Comparison of ENCODE assay signal across 8 mouse cellular contexts in genomic region chr7:44868919-44869696, GRCm38 (mm10). TPM values are rescaled to one million over a fixed set of nuclear protein-coding genes. Genes with fewer than 3 reads are reported as not detected.
DNase-seq lines count a peak whose midpoint lies in the region; ATAC-seq and TF ChIP-seq lines count a peak whose summit lies in the region.

No protein-coding gene starts in this region.

- H3K27ac ChIP-seq in embryonic facial prominence, embryonic 13.5 days = peak overlapping the region; percentile 100
- peak overlapping the region; percentile 100 for H3K27ac ChIP-seq in heart, embryonic 15.5 days

- DNase-seq in adrenal gland, postnatal 10 days = peak; percentile 82
- peak; percentile 62 to 83 for DNase-seq in kidney, postnatal 36 days
- peak; percentile 47 to 77 for DNase-seq in spleen, postnatal 4 days (ENCODE audit: low spot score in 2 of 2)
- DNase-seq in layer of hippocampus, postnatal 25 days (ENCODE audit: extremely low spot score in 1 of 2, low spot score in 1 of 2) = no peak

- peak overlapping the region; percentile 95 for H3K4me3 ChIP-seq in E14TG2a.4 (replicated peaks; ENCODE audit: low read length)
- peak overlapping the region; percentile 92 for H3K4me3 ChIP-seq in embryonic facial prominence, embryonic 13.5 days
- peak overlapping the region; percentile 97 for H3K4me3 ChIP-seq in heart, embryonic 15.5 days
- H3K4me3 ChIP-seq in megakaryocyte, embryonic 14.5 days (replicated peaks) = peak overlapping the region; percentile 94

- ATAC-seq in embryonic facial prominence, embryonic 13.5 days (ENCODE audit: insufficient number of reproducible peaks, insufficient read depth, low FRiP score, low TSS enrichment, low read depth) = peak; percentile 65
- ATAC-seq in heart, embryonic 15.5 days (replicated peaks; ENCODE audit: insufficient number of reproducible peaks, insufficient read depth, low FRiP score, low read depth) = peak; percentile 61

- H3K4me1 ChIP-seq in E14TG2a.4 (replicated peaks; ENCODE audit: low read depth, low read length) = peaks cover 84% of the 10 kb centered on the region
- peaks cover 43% of the 10 kb centered on the region for H3K4me1 ChIP-seq in embryonic facial prominence, embryonic 13.5 days
- H3K4me1 ChIP-seq in heart, embryonic 15.5 days (replicated peaks) = peaks cover 71% of the 10 kb centered on the region
- peaks cover 64% of the 10 kb centered on the region for H3K4me1 ChIP-seq in megakaryocyte, embryonic 14.5 days

- under 1% methylated on average over 100 of the region's 108 CpGs for WGBS in embryonic facial prominence, embryonic 13.5 days
- under 1% methylated on average over 97 of the region's 108 CpGs for WGBS in heart, embryonic 15.5 days

- no peaks in the 10 kb centered on the region for H3K9me3 ChIP-seq in E14TG2a.4 (ENCODE audit: low read length)
- H3K9me3 ChIP-seq in embryonic facial prominence, embryonic 13.5 days = no peaks in the 10 kb centered on the region
- H3K9me3 ChIP-seq in heart, embryonic 15.5 days (replicated peaks) = no peaks in the 10 kb centered on the region
- H3K9me3 ChIP-seq in megakaryocyte, embryonic 14.5 days = no peaks in the 10 kb centered on the region

- peak overlapping the region; percentile 94 for H3K4me2 ChIP-seq in embryonic facial prominence, embryonic 13.5 days
- H3K4me2 ChIP-seq in heart, embryonic 15.5 days = peak overlapping the region; percentile 87

- no peaks in the 10 kb centered on the region for H3K27me3 ChIP-seq in E14TG2a.4 (ENCODE audit: insufficient read depth, low read length)
- H3K27me3 ChIP-seq in embryonic facial prominence, embryonic 13.5 days = no peaks in the 10 kb centered on the region
- no peaks in the 10 kb centered on the region for H3K27me3 ChIP-seq in heart, embryonic 15.5 days
- no peaks in the 10 kb centered on the region for H3K27me3 ChIP-seq in megakaryocyte, embryonic 14.5 days (replicated peaks)

- H3K36me3 ChIP-seq in E14TG2a.4 (ENCODE audit: insufficient read depth, low read length) = peaks cover 29% of the 10 kb centered on the region
- peaks cover 26% of the 10 kb centered on the region for H3K36me3 ChIP-seq in embryonic facial prominence, embryonic 13.5 days
- H3K36me3 ChIP-seq in heart, embryonic 15.5 days = peaks cover 11% of the 10 kb centered on the region
- H3K36me3 ChIP-seq in megakaryocyte, embryonic 14.5 days (replicated peaks; ENCODE audit: low read length) = peaks cover 34% of the 10 kb centered on the region

- peak overlapping the region; percentile 100 for H3K9ac ChIP-seq in embryonic facial prominence, embryonic 13.5 days
- peak overlapping the region; percentile 100 for H3K9ac ChIP-seq in heart, embryonic 15.5 days

- no peak for TF ChIP-seq CTCF in E14TG2a.4 (conservative IDR thresholded peaks at IDR 0.05; ENCODE audit: low read length)

RNA-seq across cellular contexts. Expression of gene Ptov1, which starts 0.5 kb away (rescaled TPM):
- 100 to 1,000 TPM; 239 to 266 TPM for total RNA-seq in adrenal gland, postnatal 10 days (2021)
- polyA plus RNA-seq in embryonic facial prominence, embryonic 13.5 days (2015; fragmentation: Nextera tagmentation; extraction: Ambion mirVana) = 469 and 526 TPM in 2 replicates
- 206 and 273 TPM in 2 replicates for polyA plus RNA-seq in heart, embryonic 15.5 days (2015; fragmentation: Nextera tagmentation; extraction: Ambion mirVana)
- polyA plus RNA-seq in megakaryocyte, embryonic 14.5 days (2012; ENCODE audit: insufficient read depth, low replicate concordance) = 191 and 368 TPM in 2 replicates
- 100 to 1,000 TPM; 311 to 358 TPM for total RNA-seq in layer of hippocampus, postnatal 25 days (2021)

RNA-seq across cellular contexts. Expression of gene Pnkp, which starts 12.2 kb away (rescaled TPM):
- 10 to 100 TPM; 37.6 to 38.6 TPM for total RNA-seq in adrenal gland, postnatal 10 days (2021)
- polyA plus RNA-seq in embryonic facial prominence, embryonic 13.5 days (2015; fragmentation: Nextera tagmentation; extraction: Ambion mirVana) = 30.0 and 30.7 TPM in 2 replicates
- 22.4 and 28.7 TPM in 2 replicates for polyA plus RNA-seq in heart, embryonic 15.5 days (2015; fragmentation: Nextera tagmentation; extraction: Ambion mirVana)
- 30.0 and 36.4 TPM in 2 replicates for polyA plus RNA-seq in megakaryocyte, embryonic 14.5 days (2012; ENCODE audit: insufficient read depth, low replicate concordance)
- 10 to 100 TPM; 31.1 to 34.0 TPM for total RNA-seq in layer of hippocampus, postnatal 25 days (2021)

RNA-seq across cellular contexts. Expression of gene Tbc1d17, which starts 20.2 kb away (rescaled TPM):
- 10 to 100 TPM; 61.9 to 73.1 TPM for total RNA-seq in adrenal gland, postnatal 10 days (2021)
- 83.1 and 91.0 TPM in 2 replicates for polyA plus RNA-seq in embryonic facial prominence, embryonic 13.5 days (2015; fragmentation: Nextera tagmentation; extraction: Ambion mirVana)
- polyA plus RNA-seq in heart, embryonic 15.5 days (2015; fragmentation: Nextera tagmentation; extraction: Ambion mirVana) = 53.2 and 63.4 TPM in 2 replicates
- polyA plus RNA-seq in megakaryocyte, embryonic 14.5 days (2012; ENCODE audit: insufficient read depth, low replicate concordance) = 44.5 TPM in 2 replicates
- total RNA-seq in layer of hippocampus, postnatal 25 days (2021) = 10 to 100 TPM; 59.0 to 61.0 TPM

RNA-seq across cellular contexts. Expression of gene Akt1s1, which starts 20.3 kb away (rescaled TPM):
- total RNA-seq in adrenal gland, postnatal 10 days (2021) = 100 to 1,000 TPM in 1 of 2 experiments, 10 to 100 TPM in 1; 92.4 to 109 TPM
- polyA plus RNA-seq in embryonic facial prominence, embryonic 13.5 days (2015; fragmentation: Nextera tagmentation; extraction: Ambion mirVana) = 104 and 110 TPM in 2 replicates
- polyA plus RNA-seq in heart, embryonic 15.5 days (2015; fragmentation: Nextera tagmentation; extraction: Ambion mirVana) = 91.7 and 97.8 TPM in 2 replicates
- 372 and 2,506 TPM in 2 replicates for polyA plus RNA-seq in megakaryocyte, embryonic 14.5 days (2012; ENCODE audit: insufficient read depth, low replicate concordance)
- total RNA-seq in layer of hippocampus, postnatal 25 days (2021) = 10 to 100 TPM; 76.1 to 79.5 TPM

RNA-seq across cellular contexts. Expression of gene Med25, which starts 23.4 kb away (rescaled TPM):
- total RNA-seq in adrenal gland, postnatal 10 days (2021) = 10 to 100 TPM; 73.7 to 83.7 TPM
- polyA plus RNA-seq in embryonic facial prominence, embryonic 13.5 days (2015; fragmentation: Nextera tagmentation; extraction: Ambion mirVana) = 107 and 111 TPM in 2 replicates
- 72.9 and 93.9 TPM in 2 replicates for polyA plus RNA-seq in heart, embryonic 15.5 days (2015; fragmentation: Nextera tagmentation; extraction: Ambion mirVana)
- polyA plus RNA-seq in megakaryocyte, embryonic 14.5 days (2012; ENCODE audit: insufficient read depth, low replicate concordance) = 249 and 952 TPM in 2 replicates
- total RNA-seq in layer of hippocampus, postnatal 25 days (2021) = 100 to 1,000 TPM; 105 to 108 TPM

Comparison
In these comparisons a context has a peak if more than half of its experiments do, and no peak if none do; other contexts are left out.
1. DNase-seq: peak in adrenal gland, postnatal 10 days (single experiment), kidney, postnatal 36 days (2 of 2) and spleen, postnatal 4 days (2 of 2); none in layer of hippocampus, postnatal 25 days (0 of 2).
2. Peak in every context shown above with its lines, with median percentiles within 50 percentile points of each other: H3K4me3 ChIP-seq.